Mouse (Mus musculus) heart, embryonic 13.5 days (tissue): ENCODE results near the gene Cercam. TPM values are rescaled to one million over a fixed set of nuclear protein-coding genes. Genes with fewer than 3 reads are reported as not detected.

Source experiments
- ATAC-seq: fragments of 200-750 bp; cut with Nextera tagmentation; 2 replicates; pipeline ENCODE4 v1.8.0; 2017; ENCODE audit warnings: moderate TSS enrichment; ENCODE audit not compliant: insufficient number of reproducible peaks, low FRiP score, low TSS enrichment; ENCODE audit errors: extremely low read depth
- H3K27ac ChIP-seq: fragments of 300-500 bp; sonication (generic); replicated peaks from 2 replicates; pipeline ENCODE4 v1.5.1; 2015; ENCODE audit warnings: moderate library complexity, mild to moderate bottlenecking, inconsistent platforms
- H3K27me3 ChIP-seq: fragments of 300-500 bp; sonication (generic); replicated peaks from 2 replicates; pipeline ENCODE4 v1.6.1; 2015; ENCODE audit warnings: mild to moderate bottlenecking, inconsistent platforms
- H3K36me3 ChIP-seq: fragments of 300-500 bp; sonication (generic); 2 replicates; pipeline ENCODE4 v1.6.1; 2015; ENCODE audit warnings: mild to moderate bottlenecking, inconsistent platforms
- H3K4me1 ChIP-seq: fragments of 300-500 bp; sonication (generic); 2 replicates; pipeline ENCODE4 v1.6.1; 2015; ENCODE audit warnings: inconsistent platforms
- H3K4me2 ChIP-seq: fragments of 300-500 bp; sonication (generic); 2 replicates; pipeline ENCODE4 v1.6.1; 2015; ENCODE audit warnings: inconsistent platforms, mild to moderate bottlenecking, moderate library complexity
- H3K4me3 ChIP-seq: fragments of 300-500 bp; sonication (generic); 2 replicates; pipeline ENCODE4 v1.5.1; 2015; ENCODE audit warnings: moderate library complexity, mild to moderate bottlenecking, inconsistent platforms
- H3K9ac ChIP-seq: fragments of 300-500 bp; sonication (generic); 2 replicates; pipeline ENCODE4 v1.6.1; 2015; ENCODE audit warnings: inconsistent platforms, mild to moderate bottlenecking, moderate library complexity
- H3K9me3 ChIP-seq: fragments of 300-500 bp; sonication (generic); 2 replicates; pipeline ENCODE4 v1.6.1; 2016; ENCODE audit warnings: inconsistent platforms
- WGBS: fragments of 180-500 bp; shearing (Covaris S2); methylation state at CpG from one replicate; pipeline ENCODE4 v1.1.7; 2015; ENCODE audit warnings: mixed read lengths; 5-methylcytosine and 5-hydroxymethylcytosine counted together
- microRNA-seq: library from miRNA; unstranded; fragments of <30 nt; microRNA quantifications from one replicate; pipeline ENCODE4, GENCODE M21; 2016
- polyA plus RNA-seq: library from polyadenylated mRNA; unstranded; fragments of >200 nt; fragmentation: Nextera tagmentation; extraction: Ambion mirVana; gene quantifications from 2 replicates; pipeline ENCODE4 v1.2.1, GENCODE M21; 2015

Gene Cercam
- polyA plus RNA-seq, 1 experiment from 2014 or later, result 19.6 TPM

- no peak overlapping the region for H3K27ac ChIP-seq
- H3K36me3 ChIP-seq, result peaks cover 96% of the 10 kb centered on the region
- no peak overlapping the region for H3K4me3 ChIP-seq
- no peak overlapping the region for H3K4me2 ChIP-seq
- 87% methylated on average over 2 of the region's 2 CpGs for WGBS
- H3K9ac ChIP-seq, result no peak overlapping the region
- ATAC-seq, result no peak
- H3K4me1 ChIP-seq, result no peaks in the 10 kb centered on the region
- H3K9me3 ChIP-seq, result no peaks in the 10 kb centered on the region
- no peaks in the 10 kb centered on the region for H3K27me3 ChIP-seq
Observed at GRCm38 (mm10) chr2:29910042-29910441, 41.1 kb downstream of the Cercam start.

GRCm38 (mm10) chr2:29917621-29918020 is 48.7 kb downstream of the Cercam start:
- Histone ChIP-seq H3K27ac (no peak overlapping the region), H3K9me3 (no peaks in the 10 kb centered on the region), H3K9ac (no peak overlapping the region), H3K4me2 (no peak overlapping the region), H3K36me3 (peaks cover 94% of the 10 kb centered on the region), H3K4me1 (peaks cover 6% of the 10 kb centered on the region), H3K4me3 (no peak overlapping the region), H3K27me3 (no peaks in the 10 kb centered on the region)
- WGBS, result 85% methylated on average over 11 of the region's 11 CpGs
- no peak for ATAC-seq

- ATAC-seq, result no peak
- no peaks in the 10 kb centered on the region for H3K27me3 ChIP-seq
- WGBS, result 41% methylated on average over 11 of the region's 11 CpGs
Observed at GRCm38 (mm10) chr2:29922011-29922410, 53.0 kb downstream of the Cercam start.

GRCm38 (mm10) chr2:29926542-29926941 is 57.6 kb downstream of the Cercam start:
- no peak overlapping the region for H3K4me2 ChIP-seq
- H3K9ac ChIP-seq, result no peak overlapping the region
- H3K4me3 ChIP-seq, result no peak overlapping the region
- no peaks in the 10 kb centered on the region for H3K27me3 ChIP-seq
- 87% methylated on average over 5 of the region's 5 CpGs for WGBS
- no peak for ATAC-seq
- no peak overlapping the region for H3K27ac ChIP-seq
- no peaks in the 10 kb centered on the region for H3K9me3 ChIP-seq
- peaks cover 99% of the 10 kb centered on the region for H3K36me3 ChIP-seq
- H3K4me1 ChIP-seq, result peaks cover 6% of the 10 kb centered on the region

More at GRCm38 (mm10) chr2:29922011-29922410, 53.0 kb downstream of the Cercam start:
- Histone ChIP-seq H3K36me3 (peaks cover 95% of the 10 kb centered on the region), H3K9me3 (no peaks in the 10 kb centered on the region), H3K4me1 (peaks cover 6% of the 10 kb centered on the region), H3K4me2 (no peak overlapping the region), H3K27ac (no peak overlapping the region), H3K9ac (0 out of 2 replicates have a peak overlapping the region, but pooled peaks have one; percentile 1), H3K4me3 (no peak overlapping the region)

- WGBS, result 87% methylated on average over 10 of the region's 10 CpGs
- peaks cover 62% of the 10 kb centered on the region for H3K36me3 ChIP-seq
Observed at GRCm38 (mm10) chr2:29930506-29930905, 61.5 kb downstream of the Cercam start.

GRCm38 (mm10) chr2:29931194-29931593 is 62.2 kb downstream of the Cercam start:
- Histone ChIP-seq H3K36me3 (peaks cover 55% of the 10 kb centered on the region), H3K27ac (no peak overlapping the region), H3K4me3 (no peak overlapping the region), H3K9ac (no peak overlapping the region), H3K4me1 (peaks cover 6% of the 10 kb centered on the region), H3K27me3 (no peaks in the 10 kb centered on the region), H3K4me2 (no peak overlapping the region), H3K9me3 (no peaks in the 10 kb centered on the region)
- no peak for ATAC-seq
- 88% methylated on average over 6 of the region's 6 CpGs for WGBS

More at GRCm38 (mm10) chr2:29930506-29930905, 61.5 kb downstream of the Cercam start:
- Histone ChIP-seq H3K4me3 (no peak overlapping the region), H3K4me1 (no peaks in the 10 kb centered on the region), H3K9ac (no peak overlapping the region), H3K27ac (no peak overlapping the region), H3K27me3 (no peaks in the 10 kb centered on the region), H3K4me2 (no peak overlapping the region), H3K9me3 (no peaks in the 10 kb centered on the region)
- ATAC-seq, result no peak

Small RNA genes lying within 50 kb of the gene (microRNA-seq; reads per million reads assigned to microRNA genes)
- gene Mir219a-2 (not detected), gene Mir219b (not detected)

Other genes with a start within 250 kb of the Cercam start
- 8.4 and 9.7 TPM in 2 replicates for gene Rapgef1, start 249.4 kb upstream of the Cercam start, polyA plus RNA-seq
- gene Gm13420, start 117.5 kb upstream of the Cercam start, polyA plus RNA-seq, result 0.18 TPM in 1 of 2 replicates, not detected in the other
- gene Gm13547, start 109.9 kb upstream of the Cercam start, polyA plus RNA-seq, result not detected in 2 replicates
- gene Coq4, start 81.7 kb upstream of the Cercam start, polyA plus RNA-seq, result 24.6 and 26.2 TPM in 2 replicates
- 30.7 and 34.2 TPM in 2 replicates for gene Trub2, start 80.7 kb upstream of the Cercam start, polyA plus RNA-seq
- 9.2 and 10.1 TPM in 2 replicates for gene Slc27a4, start 66.5 kb upstream of the Cercam start, polyA plus RNA-seq
- gene Urm1, start 49.1 kb upstream of the Cercam start, polyA plus RNA-seq, result 15.7 and 17.1 TPM in 2 replicates
- gene Odf2, start 20.1 kb downstream of the Cercam start, polyA plus RNA-seq, result 47.0 and 47.2 TPM in 2 replicates
- 33.1 and 39.7 TPM in 2 replicates for gene Gle1, start 66.3 kb downstream of the Cercam start, polyA plus RNA-seq
- gene Sptan1, start 96.4 kb downstream of the Cercam start, polyA plus RNA-seq, result 86.6 and 89.5 TPM in 2 replicates
- 17.9 and 18.8 TPM in 2 replicates for gene Wdr34, start 179.7 kb downstream of the Cercam start, polyA plus RNA-seq
- 214 and 239 TPM in 2 replicates for gene Set, start 188.2 kb downstream of the Cercam start, polyA plus RNA-seq
- gene Pkn3, start 208.5 kb downstream of the Cercam start, polyA plus RNA-seq, result 13.1 and 13.2 TPM in 2 replicates
- gene Zdhhc12, start 224.5 kb downstream of the Cercam start, polyA plus RNA-seq, result 36.5 and 45.5 TPM in 2 replicates